Mouse (Mus musculus) right cerebral cortex, postnatal 14 days (tissue): ENCODE measurements around the gene Hagh.

Source experiments
- DNase-seq: peaks from one replicate; pipeline ENCODE4 v3.0.0; 2022

Gene Hagh

DNA sequence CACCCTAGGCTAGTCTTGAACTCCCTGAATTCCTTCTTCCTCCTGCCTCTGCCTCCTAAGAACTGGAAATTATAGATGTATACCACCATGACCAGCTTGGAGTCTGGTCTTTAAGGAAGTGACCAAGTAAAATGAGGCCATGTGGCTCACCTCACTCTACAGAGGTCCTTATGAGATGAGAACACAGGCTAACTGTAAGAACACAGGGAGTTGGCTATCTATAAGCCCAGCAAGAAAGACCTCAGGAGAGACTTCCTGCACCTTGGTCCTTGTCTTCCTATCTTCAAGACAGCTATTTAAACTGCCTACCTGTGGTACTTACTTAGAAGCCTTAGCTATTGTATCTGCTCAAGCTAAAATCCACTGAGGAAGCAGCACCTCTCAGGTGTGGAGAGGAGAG lies 74.0 kb downstream of the Hagh start:
- DNase-seq: no peak
